Mouse (Mus musculus): ENCODE measurements around the gene Mtif2.

Gene Mtif2

GRCm38 (mm10) chr11:29560452-29560851 lies 34.2 kb downstream of the Mtif2 start:
- DNase-seq: no peak

- no peak for DNase-seq
These were observed 34.8 kb downstream of the Mtif2 start for GRCm38 (mm10) chr11:29560990-29561389.

- no peak for DNase-seq
These were observed 37.2 kb downstream of the Mtif2 start for GRCm38 (mm10) chr11:29563406-29563805.

- DNase-seq: no peak
These were observed 45.3 kb downstream of the Mtif2 start for GRCm38 (mm10) chr11:29571536-29571935.

GRCm38 (mm10) chr11:29572656-29573055 lies 46.4 kb downstream of the Mtif2 start:
- no peak for DNase-seq

GRCm38 (mm10) chr11:29579610-29580009 lies 53.4 kb downstream of the Mtif2 start:
- peak in 1 of 2 experiments; percentile 12 for DNase-seq

Data from cerebellum, postnatal 14 days (tissue).